Mouse (Mus musculus) left cerebral cortex, adult 11 months (tissue): Measurements from ENCODE around the gene Spon1.
A peak's percentile ranks its signal among the peaks of the same experiment; 100 is the strongest.

Experiments
- DNase-seq: peaks from one replicate; pipeline ENCODE4 v3.0.0; 2022; ENCODE audit warnings: low spot score

The Spon1 gene

DNA sequence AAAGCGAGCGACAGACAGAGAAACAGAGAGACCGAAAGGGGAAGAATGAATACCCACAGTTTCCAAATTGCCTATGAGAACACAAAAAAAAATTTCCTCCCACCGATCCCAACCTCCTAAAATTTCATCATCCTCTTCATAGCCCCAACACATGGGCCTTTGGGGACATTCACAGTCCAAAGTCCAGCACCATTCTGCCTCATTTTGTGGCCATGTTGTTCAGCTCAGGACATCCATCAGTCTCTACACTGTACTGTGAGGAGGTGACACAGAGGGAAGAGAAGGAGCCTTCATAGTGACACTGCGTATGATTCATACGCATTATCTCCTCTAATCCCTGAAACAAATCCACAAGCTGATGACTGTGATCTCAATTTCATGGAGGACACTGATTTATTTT is 12.7 kb downstream of the Spon1 start:
- no peak for DNase-seq

- no peak for DNase-seq
Observed at GRCm38 (mm10) chr7:113780286-113780685, 14.5 kb downstream of the Spon1 start.

DNA sequence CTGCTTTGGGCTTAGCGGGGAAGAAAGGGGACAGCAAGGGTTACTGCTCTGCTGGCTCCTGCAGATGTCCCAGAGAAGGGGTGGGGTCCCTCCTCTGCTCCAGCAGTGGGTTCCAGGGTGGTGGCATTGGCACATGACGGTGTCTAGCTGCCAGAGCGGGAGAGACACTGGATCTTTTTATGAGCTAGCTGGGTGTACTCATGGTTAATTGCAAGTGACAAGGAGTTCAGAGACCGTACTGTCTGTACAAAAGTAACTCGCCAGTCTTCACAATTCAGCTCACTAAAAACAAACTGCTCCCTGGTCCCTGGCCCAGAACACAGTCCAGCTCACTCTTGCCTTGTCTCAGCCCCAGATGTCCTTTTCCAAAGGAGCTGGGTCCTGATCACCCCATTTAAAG is 26.2 kb downstream of the Spon1 start:
- DNase-seq, result no peak

- DNase-seq, result no peak
Observed at GRCm38 (mm10) chr7:113792871-113793270, 27.1 kb downstream of the Spon1 start.

DNA sequence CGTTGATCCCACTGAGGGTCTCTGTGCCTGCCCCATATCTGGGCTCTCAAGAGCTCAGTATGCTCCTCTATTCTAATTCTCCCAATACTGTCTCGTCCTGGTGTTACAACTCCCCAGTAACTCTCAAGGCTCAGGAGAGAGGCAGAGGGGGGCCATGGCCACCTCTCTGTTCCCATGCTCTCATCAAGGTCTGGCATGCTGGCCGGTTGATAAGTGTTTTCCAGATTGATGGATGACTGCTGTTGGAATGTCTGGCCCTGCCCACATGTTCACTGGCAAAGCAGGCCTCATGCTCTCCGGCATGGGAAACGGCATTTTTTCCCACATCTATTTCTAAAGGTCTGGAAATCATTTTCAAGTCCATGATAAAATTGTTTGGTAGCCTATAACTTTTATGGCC is 29.4 kb downstream of the Spon1 start:
- DNase-seq, result no peak

DNA sequence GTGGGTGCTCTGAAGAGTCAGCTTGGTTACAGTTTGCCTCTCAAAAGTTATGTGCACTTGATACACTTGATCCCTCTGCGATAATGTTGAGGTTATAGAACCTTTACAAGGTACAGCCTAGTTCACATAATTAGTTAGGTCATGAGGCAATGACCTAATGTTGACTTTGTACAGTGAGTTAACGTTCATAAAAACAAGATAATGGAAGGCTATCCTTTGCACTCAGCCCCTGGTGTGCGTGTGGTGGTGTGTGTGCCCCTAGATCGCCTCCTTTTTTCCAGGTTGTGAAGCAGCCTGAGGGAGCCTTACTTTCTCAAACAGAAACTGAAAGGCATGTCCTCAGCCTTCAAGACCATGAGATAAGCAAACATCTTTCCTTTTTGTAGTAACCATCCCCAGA is 31.3 kb downstream of the Spon1 start:
- no peak for DNase-seq

GRCm38 (mm10) chr7:113798605-113799255 is 32.9 kb downstream of the Spon1 start:
- DNase-seq, result peak; percentile 12

DNA sequence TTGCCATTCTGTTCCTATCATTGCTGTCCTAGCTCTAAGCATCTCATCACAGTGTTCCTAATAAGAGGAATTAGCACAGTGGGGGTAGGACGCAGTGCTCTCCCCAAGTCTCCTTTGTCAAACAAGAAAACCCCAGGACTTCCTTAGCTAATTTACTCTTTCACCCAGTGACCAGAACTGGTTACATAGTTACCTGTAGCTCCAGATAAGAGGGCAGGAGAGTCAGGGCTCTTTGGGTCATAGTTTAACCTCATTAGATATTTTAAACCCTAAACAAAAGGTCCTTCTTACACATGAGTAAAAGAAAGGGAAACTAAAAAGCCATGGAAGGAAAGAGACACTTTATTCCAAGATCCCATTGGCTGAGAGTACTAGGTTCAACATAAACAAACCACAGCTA is 44.0 kb downstream of the Spon1 start:
- DNase-seq, result no peak

DNA sequence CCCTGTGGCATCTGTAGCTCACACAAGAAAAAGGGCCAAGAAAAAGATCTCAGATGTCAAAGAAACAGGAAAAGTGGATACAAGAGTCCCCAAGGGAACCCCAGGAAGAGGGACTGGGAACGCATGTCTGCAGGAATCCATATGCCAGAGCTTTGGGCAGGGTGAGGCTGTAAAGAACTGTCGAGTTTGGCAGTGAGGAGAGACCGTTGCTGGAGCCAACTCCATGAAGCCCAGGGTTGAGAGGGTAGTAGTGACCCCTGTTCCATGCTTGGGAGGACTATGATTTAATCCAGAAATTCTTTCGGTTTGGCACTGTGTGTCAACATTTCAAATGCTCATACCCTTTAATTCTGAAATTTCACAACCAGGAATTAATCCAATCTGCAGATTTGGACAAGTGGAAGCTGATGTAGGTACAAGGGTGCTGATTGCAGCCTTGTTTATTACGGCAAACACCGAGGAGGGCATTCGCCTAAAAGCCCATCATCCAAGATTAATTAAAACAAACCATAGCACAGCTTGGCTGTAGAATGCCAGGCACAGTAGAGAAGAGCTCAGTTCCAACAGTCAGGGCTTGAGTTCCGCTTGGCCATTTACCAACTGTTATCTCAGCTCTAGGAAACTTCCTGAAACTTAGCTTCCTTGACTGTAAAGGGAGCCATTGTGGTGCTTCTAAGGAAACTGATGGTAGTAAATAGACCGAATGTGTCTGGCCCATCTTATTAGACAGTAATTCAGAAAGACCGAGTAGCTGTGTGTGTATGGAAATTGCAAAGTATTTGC is 45.8 kb downstream of the Spon1 start:
- DNase-seq, result no peak

DNA sequence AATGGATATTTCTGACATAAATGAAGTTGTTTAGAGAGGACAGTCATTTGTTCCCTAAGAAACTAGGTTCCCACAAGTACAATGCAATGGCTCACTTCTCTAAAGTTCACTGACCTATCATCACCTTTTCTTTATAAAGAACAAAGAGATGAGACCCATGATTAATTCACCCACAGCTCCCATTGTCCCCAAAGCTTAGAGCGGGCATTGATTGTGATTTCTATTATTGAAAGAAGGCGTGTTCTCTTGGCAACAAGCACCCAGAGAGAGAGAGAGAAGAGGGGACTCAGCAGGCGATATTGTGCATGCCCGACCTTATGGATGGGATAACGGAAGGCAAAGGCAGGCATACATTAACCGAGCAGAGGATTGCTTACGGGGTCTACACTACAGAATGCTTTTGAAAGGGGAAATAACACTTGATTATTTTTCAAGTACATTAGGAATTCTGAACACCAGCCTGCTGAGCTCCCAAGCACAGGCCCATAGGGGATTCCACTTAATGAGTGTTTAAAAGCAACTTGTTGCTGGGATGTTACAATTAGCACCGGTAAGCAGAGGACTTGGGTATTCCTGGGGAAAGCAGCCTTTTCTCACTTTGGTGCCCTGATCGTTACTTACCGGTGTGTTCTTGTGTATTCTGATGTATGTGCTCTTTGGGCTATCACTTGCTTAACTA is 48.4 kb downstream of the Spon1 start:
- no peak for DNase-seq

GRCm38 (mm10) chr7:113815726-113816125 is 49.9 kb downstream of the Spon1 start:
- DNase-seq, result no peak

GRCm38 (mm10) chr7:113816827-113817334 is 51.1 kb downstream of the Spon1 start:
- DNase-seq, result no peak

- no peak for DNase-seq
Observed at GRCm38 (mm10) chr7:113818116-113818515, 52.3 kb downstream of the Spon1 start.

DNA sequence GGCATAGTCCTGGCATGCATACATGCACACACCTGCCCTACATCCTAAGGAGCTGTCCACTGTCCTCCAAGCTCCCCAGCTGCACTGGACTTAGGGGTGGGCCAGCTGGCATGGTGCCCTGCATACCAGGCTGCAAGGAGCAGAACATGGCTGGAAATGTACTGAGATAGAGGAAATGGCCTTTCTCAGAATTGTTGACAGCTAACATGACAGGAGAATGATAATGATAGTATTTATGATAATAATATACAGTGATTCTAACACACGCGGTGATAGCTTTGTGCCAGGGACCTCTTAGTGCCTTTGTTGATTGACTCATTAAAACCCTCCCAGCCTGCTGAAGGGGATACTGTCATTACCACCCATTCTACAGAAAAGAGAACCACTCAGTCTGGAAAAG is 54.4 kb downstream of the Spon1 start:
- no peak for DNase-seq

DNA sequence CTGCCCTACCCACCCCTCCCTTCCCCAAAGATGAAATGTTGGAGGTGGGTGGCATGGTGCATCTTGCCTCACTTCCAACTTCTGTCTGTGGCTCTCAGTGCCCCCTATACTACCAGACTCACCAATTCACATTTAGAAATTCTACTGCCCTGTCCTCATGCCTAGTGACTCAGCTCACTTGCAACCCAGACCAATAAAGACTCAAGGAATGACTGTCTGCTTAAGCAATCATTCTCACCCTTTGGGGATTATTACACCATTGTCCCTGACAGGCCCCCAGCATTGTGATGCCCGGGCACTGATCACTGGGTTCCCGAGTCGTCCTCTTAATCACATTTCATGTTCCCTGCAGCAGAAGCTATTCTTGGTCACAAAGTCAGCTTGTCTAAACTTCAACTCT is 57.2 kb downstream of the Spon1 start:
- no peak for DNase-seq

GRCm38 (mm10) chr7:113824651-113825050 is 58.9 kb downstream of the Spon1 start:
- DNase-seq, result no peak

DNA sequence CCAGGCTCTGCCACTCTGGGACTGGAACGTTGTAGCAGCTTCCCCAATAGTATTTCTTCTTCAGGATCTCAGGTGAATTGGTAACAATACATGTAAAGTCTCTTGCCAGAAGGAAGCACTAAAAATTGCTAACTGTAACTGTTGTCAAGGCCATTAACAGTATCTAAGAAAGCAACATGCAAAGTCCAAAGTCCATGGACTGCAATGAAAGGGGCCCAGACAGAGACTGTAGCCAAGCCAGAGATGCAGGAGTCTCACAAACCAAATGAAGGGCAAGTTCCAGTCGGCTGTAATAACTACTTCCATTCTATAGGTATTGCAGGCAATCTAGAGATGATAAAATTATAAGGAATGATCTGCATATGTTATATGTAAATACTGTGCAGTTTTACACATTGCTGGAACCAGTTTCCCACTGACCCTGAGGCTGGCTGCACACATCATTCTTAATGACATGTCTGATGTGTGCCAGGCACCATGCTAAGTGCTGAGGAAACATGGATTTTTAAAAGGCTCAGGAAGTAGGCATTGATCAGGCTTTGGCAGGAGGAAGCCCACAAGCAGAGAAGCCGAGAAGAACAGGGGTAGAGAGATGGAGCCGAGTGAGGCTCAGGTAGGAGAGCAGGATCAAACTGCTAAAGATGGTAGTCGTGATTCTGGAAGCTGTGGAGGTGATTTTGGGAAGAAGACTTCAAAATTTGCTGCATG is 59.9 kb downstream of the Spon1 start:
- no peak for DNase-seq

DNA sequence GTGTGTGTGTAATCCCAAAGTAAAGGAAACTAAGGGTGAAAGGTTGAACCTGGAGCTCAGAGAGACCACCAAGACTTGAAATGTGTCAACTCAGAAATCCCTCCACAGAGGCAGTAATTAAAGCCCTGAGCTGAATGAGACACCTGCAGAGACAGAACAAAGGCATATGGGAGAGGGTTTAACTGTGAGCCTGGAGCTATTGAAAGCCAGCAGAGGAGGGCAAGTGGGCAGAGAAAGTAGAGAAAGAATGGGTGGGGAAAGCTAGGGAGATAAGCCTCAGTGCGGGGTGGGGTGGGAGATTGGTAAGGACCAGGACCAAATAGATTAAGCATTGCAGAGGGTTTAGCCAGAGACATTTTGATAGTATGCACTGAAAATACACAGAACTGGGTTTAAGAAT is 60.7 kb downstream of the Spon1 start:
- DNase-seq, result no peak

DNA sequence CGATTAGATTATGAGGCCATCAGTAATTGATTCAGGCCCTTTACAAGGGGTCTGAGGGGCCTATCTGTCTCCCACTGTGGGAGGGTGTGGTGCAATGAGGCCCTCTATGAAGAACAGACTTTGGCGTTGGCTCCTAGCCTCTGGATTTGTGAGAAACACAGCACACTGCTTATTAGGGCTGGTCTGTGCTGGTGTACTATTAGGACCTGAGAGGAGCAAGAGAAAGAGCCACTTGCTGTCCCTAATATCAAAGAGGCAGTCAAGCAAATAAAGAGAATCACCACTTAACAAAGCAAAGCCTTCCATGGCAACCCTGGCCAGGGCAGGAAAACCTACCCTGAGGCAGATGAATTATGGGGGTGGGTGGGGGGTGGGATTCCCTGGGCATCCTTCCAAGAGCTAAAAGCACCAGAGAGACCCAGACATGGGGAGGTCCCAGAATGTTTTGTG is 62.3 kb downstream of the Spon1 start:
- no peak for DNase-seq

DNA sequence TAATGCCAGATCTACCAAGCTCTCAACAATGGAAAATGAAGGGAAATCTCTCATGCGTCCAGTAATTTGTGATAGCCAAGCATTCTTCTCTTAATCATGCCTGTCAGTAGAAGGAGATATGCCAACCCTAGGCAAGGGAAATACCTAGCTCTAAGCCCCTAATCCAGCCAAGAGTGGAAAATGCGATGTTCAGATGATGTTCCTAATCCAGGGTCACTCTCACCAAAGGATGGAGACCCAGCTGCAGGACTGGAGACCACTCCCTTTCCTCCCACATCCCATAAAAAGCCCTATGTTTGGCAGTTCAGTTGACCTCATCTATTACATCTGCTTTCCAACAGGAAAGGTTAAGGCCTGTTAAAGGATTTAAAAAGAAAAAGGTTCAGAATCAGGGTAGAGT is 62.8 kb downstream of the Spon1 start:
- no peak for DNase-seq

- DNase-seq, result no peak
Observed at GRCm38 (mm10) chr7:113837151-113837550, 71.4 kb downstream of the Spon1 start.

- DNase-seq, result no peak
Observed at GRCm38 (mm10) chr7:113839431-113839830, 73.6 kb downstream of the Spon1 start.
